Mouse (Mus musculus): Measurements from ENCODE around the gene Znrf2. TPM values are rescaled to one million over a fixed set of nuclear protein-coding genes. Genes with fewer than 3 reads are reported as not detected.
A peak's percentile ranks its signal among the peaks of the same experiment; 100 is the strongest.

Znrf2 gene
- polyA plus RNA-seq, 1 experiment from 2014 or later, result 4.4 TPM

DNA sequence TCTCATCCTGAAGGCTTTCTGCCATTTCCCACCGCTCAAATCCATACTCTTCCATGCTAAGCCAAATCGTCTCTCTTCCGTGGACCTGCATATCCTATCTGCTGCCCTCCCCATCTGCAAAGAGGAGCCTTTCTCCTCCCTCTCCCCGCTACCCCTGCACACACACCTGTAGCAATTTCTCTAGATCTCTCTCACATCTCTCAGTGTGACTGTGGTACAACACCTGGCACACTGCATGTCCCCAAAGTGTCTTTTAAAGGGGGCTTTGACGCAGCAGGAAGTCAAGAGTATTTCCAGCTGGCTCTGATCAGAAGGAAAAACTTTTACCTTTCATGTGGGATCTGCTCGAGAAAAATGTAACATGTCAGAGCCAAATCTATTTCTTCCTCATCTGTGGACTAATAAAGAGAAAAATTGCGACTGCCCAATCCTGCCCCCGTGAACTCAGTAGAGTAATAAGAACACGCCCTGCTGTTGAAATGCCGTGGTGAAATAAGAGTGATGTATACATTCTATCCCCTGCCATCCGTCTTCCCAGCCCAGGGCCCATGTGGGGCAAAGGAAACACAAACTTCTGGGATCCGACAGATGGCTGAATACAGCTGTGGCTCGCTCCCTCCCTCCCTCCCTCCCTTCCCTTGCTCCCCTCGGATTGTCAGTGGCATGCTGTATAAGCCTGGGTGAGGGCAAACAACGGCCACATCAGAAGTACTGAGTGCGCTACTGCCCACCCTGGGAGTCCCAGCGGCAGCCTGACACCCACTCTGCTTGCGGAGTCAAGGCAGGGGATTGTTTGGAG is 12.5 kb upstream of the Znrf2 start:
- Histone ChIP-seq H3K27ac (ENCODE audit: low read length) (no peak overlapping the region), H3K27me3 (ENCODE audit: insufficient read depth, low read length) (no peaks in the 10 kb centered on the region), H3K9me3 (ENCODE audit: low read length) (no peaks in the 10 kb centered on the region), H3K4me2 (replicated peaks; ENCODE audit: low read depth, low read length) (no peak overlapping the region), H3K9ac (replicated peaks; ENCODE audit: low read length) (no peak overlapping the region), H3K36me3 (ENCODE audit: insufficient read depth, low read length) (no peaks in the 10 kb centered on the region), H3K4me1 (ENCODE audit: insufficient read depth, low read length) (no peaks in the 10 kb centered on the region), H3K4me3 (ENCODE audit: low read length) (no peak overlapping the region)
- ATAC-seq (ENCODE audit: low FRiP score, low TSS enrichment), result no peak
- 49% methylated on average over 18 of the region's 18 CpGs for WGBS

- Histone ChIP-seq H3K9ac (replicated peaks; ENCODE audit: low read length) (no peak overlapping the region), H3K27me3 (ENCODE audit: insufficient read depth, low read length) (no peaks in the 10 kb centered on the region), H3K4me3 (ENCODE audit: low read length) (no peak overlapping the region), H3K9me3 (ENCODE audit: low read length) (no peaks in the 10 kb centered on the region), H3K27ac (ENCODE audit: low read length) (no peak overlapping the region), H3K36me3 (ENCODE audit: insufficient read depth, low read length) (no peaks in the 10 kb centered on the region), H3K4me2 (replicated peaks; ENCODE audit: low read depth, low read length) (no peak overlapping the region), H3K4me1 (ENCODE audit: insufficient read depth, low read length) (no peaks in the 10 kb centered on the region)
- 92% methylated on average over 5 of the region's 5 CpGs for WGBS
- ATAC-seq (ENCODE audit: low FRiP score, low TSS enrichment), result no peak
Observed at GRCm38 (mm10) chr6:54805779-54806178, 10.9 kb upstream of the Znrf2 start.

DNA sequence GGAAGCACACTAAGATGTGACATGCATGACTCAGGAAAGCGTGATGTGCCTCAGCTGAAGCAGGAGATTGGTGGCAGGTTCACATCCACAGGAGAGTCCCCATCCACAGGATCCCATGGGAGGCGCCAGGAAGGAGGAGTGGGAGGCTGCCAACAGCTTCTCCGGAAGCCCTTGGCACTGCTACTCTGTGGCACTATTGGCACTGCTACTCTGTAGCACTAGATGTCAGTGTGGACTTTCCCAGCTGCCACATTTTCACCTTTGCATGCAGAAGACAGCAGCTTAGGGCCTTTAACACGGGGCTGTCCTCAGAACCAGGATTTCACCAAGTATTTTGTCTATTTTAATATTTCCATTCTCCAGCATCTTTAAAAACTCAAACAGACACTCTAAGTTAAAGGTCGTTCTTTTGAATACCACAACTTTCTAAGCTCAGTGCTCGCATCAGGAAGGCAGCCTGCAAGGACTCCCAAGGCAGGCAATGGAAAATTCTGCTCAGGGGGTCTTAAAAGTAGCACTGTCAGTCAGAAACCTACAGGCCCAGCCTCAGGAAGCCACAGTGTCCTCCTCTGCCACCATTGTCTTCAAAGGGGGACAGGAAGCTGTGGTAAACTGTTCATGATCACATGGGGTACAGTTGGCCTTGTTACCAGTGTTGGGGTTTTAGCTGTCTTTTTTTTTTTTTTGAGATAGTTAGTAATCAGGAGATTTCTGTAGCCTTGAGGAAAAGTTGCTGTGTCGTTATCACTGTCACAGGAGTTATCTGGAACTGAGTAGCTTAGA is 7.0 kb upstream of the Znrf2 start:
- H3K4me2 ChIP-seq (replicated peaks; ENCODE audit: low read depth, low read length), result no peak overlapping the region
- WGBS, result 65% methylated on average over 7 of the region's 7 CpGs
- H3K4me1 ChIP-seq (ENCODE audit: insufficient read depth, low read length), result 0 out of 2 replicates have a peak, but pooled peaks cover 7% of the 10 kb centered on the region
- peak; percentile 63; the same call in 1 of the 2 replicates for ATAC-seq (ENCODE audit: low FRiP score, low TSS enrichment)
- H3K36me3 ChIP-seq (ENCODE audit: insufficient read depth, low read length), result no peaks in the 10 kb centered on the region
- no peak overlapping the region for H3K4me3 ChIP-seq (ENCODE audit: low read length)
- H3K9ac ChIP-seq (replicated peaks; ENCODE audit: low read length), result no peak overlapping the region
- no peaks in the 10 kb centered on the region for H3K9me3 ChIP-seq (ENCODE audit: low read length)
- H3K27ac ChIP-seq (ENCODE audit: low read length), result no peak overlapping the region
- H3K27me3 ChIP-seq (ENCODE audit: insufficient read depth, low read length), result no peaks in the 10 kb centered on the region

DNA sequence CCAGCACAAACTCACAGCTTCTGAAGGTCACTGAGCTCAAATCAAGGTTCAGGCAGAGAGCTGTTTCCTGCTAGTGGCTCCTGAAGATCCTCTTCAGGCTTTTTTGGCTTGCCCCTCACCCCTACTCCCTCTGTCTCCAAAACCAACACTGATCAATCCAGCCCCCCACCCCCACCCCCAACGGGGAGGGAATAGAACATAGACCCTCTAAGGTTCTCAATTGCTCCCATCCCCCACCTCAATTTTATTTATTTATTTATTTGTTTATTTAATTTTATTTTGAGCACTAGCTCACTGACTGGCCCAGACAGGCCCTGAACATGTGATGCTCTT is 6.4 kb upstream of the Znrf2 start:
- no peak for ATAC-seq (ENCODE audit: low FRiP score, low TSS enrichment)

GRCm38 (mm10) chr6:54811546-54812250 is 5.0 kb upstream of the Znrf2 start:
- Histone ChIP-seq H3K4me3 (ENCODE audit: low read length) (no peak overlapping the region), H3K4me1 (ENCODE audit: insufficient read depth, low read length) (peaks cover 13% of the 10 kb centered on the region; the same call in 1 of the 2 replicates), H3K27me3 (ENCODE audit: insufficient read depth, low read length) (no peaks in the 10 kb centered on the region), H3K27ac (ENCODE audit: low read length) (peak overlapping the region; percentile 35; the same call in 1 of the 2 replicates), H3K4me2 (replicated peaks; ENCODE audit: low read depth, low read length) (no peak overlapping the region), H3K9me3 (ENCODE audit: low read length) (no peaks in the 10 kb centered on the region), H3K9ac (replicated peaks; ENCODE audit: low read length) (no peak overlapping the region), H3K36me3 (ENCODE audit: insufficient read depth, low read length) (no peaks in the 10 kb centered on the region)
- no peak for ATAC-seq (ENCODE audit: low FRiP score, low TSS enrichment)
- 74% methylated on average over 11 of the region's 11 CpGs for WGBS

More for the DNA sequence above, 6.4 kb upstream of the Znrf2 start:
- WGBS, result 59% methylated on average over 1 of the region's 1 CpGs
- H3K27ac ChIP-seq (ENCODE audit: low read length), result no peak overlapping the region
- H3K36me3 ChIP-seq (ENCODE audit: insufficient read depth, low read length), result no peaks in the 10 kb centered on the region
- no peaks in the 10 kb centered on the region for H3K9me3 ChIP-seq (ENCODE audit: low read length)
- H3K4me3 ChIP-seq (ENCODE audit: low read length), result no peak overlapping the region
- no peaks in the 10 kb centered on the region for H3K27me3 ChIP-seq (ENCODE audit: insufficient read depth, low read length)
- 0 out of 2 replicates have a peak, but pooled peaks cover 7% of the 10 kb centered on the region for H3K4me1 ChIP-seq (ENCODE audit: insufficient read depth, low read length)
- H3K4me2 ChIP-seq (replicated peaks; ENCODE audit: low read depth, low read length), result no peak overlapping the region
- H3K9ac ChIP-seq (replicated peaks; ENCODE audit: low read length), result no peak overlapping the region

GRCm38 (mm10) chr6:54812276-54812675 is 4.4 kb upstream of the Znrf2 start:
- no peaks in the 10 kb centered on the region for H3K36me3 ChIP-seq (ENCODE audit: insufficient read depth, low read length)
- no peak overlapping the region for H3K4me3 ChIP-seq (ENCODE audit: low read length)
- no peak overlapping the region for H3K9ac ChIP-seq (replicated peaks; ENCODE audit: low read length)
- H3K27ac ChIP-seq (ENCODE audit: low read length), result peak overlapping the region; percentile 35; the same call in 1 of the 2 replicates
- H3K4me1 ChIP-seq (ENCODE audit: insufficient read depth, low read length), result peaks cover 13% of the 10 kb centered on the region; the same call in 1 of the 2 replicates
- H3K27me3 ChIP-seq (ENCODE audit: insufficient read depth, low read length), result no peaks in the 10 kb centered on the region
- WGBS, result 76% methylated on average over 6 of the region's 6 CpGs
- no peak overlapping the region for H3K4me2 ChIP-seq (replicated peaks; ENCODE audit: low read depth, low read length)
- no peak for ATAC-seq (ENCODE audit: low FRiP score, low TSS enrichment)
- no peaks in the 10 kb centered on the region for H3K9me3 ChIP-seq (ENCODE audit: low read length)

DNA sequence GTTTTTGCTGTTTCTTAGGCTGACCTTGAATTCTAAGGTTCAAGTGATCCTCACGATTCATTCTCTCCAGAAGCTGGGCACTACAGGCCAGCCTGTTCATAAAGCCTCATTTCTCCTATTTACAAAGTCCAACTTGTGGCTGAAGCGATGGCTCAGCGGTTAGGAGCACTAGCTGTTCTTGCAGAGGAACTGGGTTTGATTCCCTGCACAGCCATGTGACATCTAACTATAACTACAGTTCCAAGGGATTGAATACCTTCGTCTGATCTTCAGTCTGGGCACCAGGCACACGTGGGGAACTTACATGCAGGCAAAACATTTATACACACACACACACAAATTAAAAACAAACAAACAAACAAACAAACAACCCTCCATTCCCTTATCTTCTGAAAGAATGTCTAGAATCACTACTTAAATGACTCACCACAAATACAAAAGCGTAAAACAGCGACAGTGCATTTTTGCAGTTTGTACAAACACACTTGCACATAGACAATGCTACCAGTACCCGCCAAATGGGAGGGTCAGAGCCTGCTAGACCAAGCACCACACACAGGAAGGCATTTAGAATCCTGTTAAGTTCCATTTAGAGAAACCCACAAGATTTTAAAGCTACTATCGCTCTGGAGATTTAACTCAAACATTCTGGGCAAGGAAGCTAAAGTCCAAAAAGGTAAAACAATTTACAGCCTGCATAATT is 1.1 kb upstream of the Znrf2 start:
- 80% methylated on average over 9 of the region's 9 CpGs for WGBS
- no peaks in the 10 kb centered on the region for H3K9me3 ChIP-seq (ENCODE audit: low read length)
- H3K27me3 ChIP-seq (ENCODE audit: insufficient read depth, low read length), result no peaks in the 10 kb centered on the region
- no peak for ATAC-seq (ENCODE audit: low FRiP score, low TSS enrichment)
- H3K27ac ChIP-seq (ENCODE audit: low read length), result no peak overlapping the region
- no peak overlapping the region for H3K4me3 ChIP-seq (ENCODE audit: low read length)
- H3K9ac ChIP-seq (replicated peaks; ENCODE audit: low read length), result no peak overlapping the region
- peaks cover 31% of the 10 kb centered on the region for H3K4me1 ChIP-seq (ENCODE audit: insufficient read depth, low read length)
- H3K36me3 ChIP-seq (ENCODE audit: insufficient read depth, low read length), result no peaks in the 10 kb centered on the region
- peak overlapping the region; percentile 45; the same call in 1 of the 2 replicates for H3K4me2 ChIP-seq (replicated peaks; ENCODE audit: low read depth, low read length)

GRCm38 (mm10) chr6:54817266-54817767 is 601 bp downstream of the Znrf2 start:
- Histone ChIP-seq H3K36me3 (ENCODE audit: insufficient read depth, low read length) (no peaks in the 10 kb centered on the region), H3K9ac (replicated peaks; ENCODE audit: low read length) (peak overlapping the region; percentile 96), H3K9me3 (ENCODE audit: low read length) (no peaks in the 10 kb centered on the region), H3K4me3 (ENCODE audit: low read length) (peak overlapping the region; percentile 77), H3K4me1 (ENCODE audit: insufficient read depth, low read length) (peaks cover 28% of the 10 kb centered on the region), H3K27ac (ENCODE audit: low read length) (peak overlapping the region; percentile 94), H3K4me2 (replicated peaks; ENCODE audit: low read depth, low read length) (peak overlapping the region; percentile 72), H3K27me3 (ENCODE audit: insufficient read depth, low read length) (no peaks in the 10 kb centered on the region)
- peak; percentile 71 for ATAC-seq (ENCODE audit: low FRiP score, low TSS enrichment)
- WGBS, result under 1% methylated on average over 36 of the region's 39 CpGs

DNA sequence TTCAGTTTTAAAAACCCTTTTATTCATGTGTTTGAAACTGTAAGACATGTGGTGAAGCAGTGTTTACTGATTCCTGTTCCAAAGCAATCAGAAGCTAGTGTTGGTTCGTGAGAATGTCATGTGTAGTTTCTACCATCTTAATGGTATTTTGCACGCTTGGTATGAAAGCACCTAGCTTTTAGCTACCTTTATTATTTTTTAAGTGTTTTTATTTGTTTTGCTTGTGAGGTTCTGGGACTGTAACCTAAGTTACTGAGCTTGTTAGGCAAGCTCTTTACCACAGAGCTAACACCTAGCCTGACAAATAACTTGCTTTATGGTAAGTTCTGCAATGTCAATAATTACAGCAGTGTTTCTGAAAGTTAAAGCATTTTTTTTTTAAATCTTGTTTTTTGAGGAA is 1.7 kb downstream of the Znrf2 start:
- no peaks in the 10 kb centered on the region for H3K36me3 ChIP-seq (ENCODE audit: insufficient read depth, low read length)
- peak overlapping the region; percentile 72 for H3K4me2 ChIP-seq (replicated peaks; ENCODE audit: low read depth, low read length)
- peak overlapping the region; percentile 96 for H3K9ac ChIP-seq (replicated peaks; ENCODE audit: low read length)
- peaks cover 27% of the 10 kb centered on the region for H3K4me1 ChIP-seq (ENCODE audit: insufficient read depth, low read length)
- no peak overlapping the region for H3K27ac ChIP-seq (ENCODE audit: low read length)
- peak overlapping the region; percentile 77 for H3K4me3 ChIP-seq (ENCODE audit: low read length)
- no peak for ATAC-seq (ENCODE audit: low FRiP score, low TSS enrichment)
- H3K27me3 ChIP-seq (ENCODE audit: insufficient read depth, low read length), result no peaks in the 10 kb centered on the region
- no peaks in the 10 kb centered on the region for H3K9me3 ChIP-seq (ENCODE audit: low read length)
- WGBS, result 55% methylated on average over 2 of the region's 2 CpGs

Measured in kidney, embryonic 16.5 days (tissue).